ENCODE assay signal across 26 mouse cellular contexts in genomic region chr2:130406178-130406577, GRCm38 (mm10). TPM values are rescaled to one million over a fixed set of nuclear protein-coding genes. Genes with fewer than 3 reads are reported as not detected.
"Had no signal": no experiment of that assay in that cellular context is flagged by ENCODE, and none has a peak within 500 bp of the region (broad histone marks: within the 10 kb centered on the region; RNA-seq: fewer than 3 reads in every experiment).

TSS of gene Tmem239 (plus strand) at chr2:130406478.

- DNase-seq: lung, adult 2 months; lung, postnatal 10 days; lung, postnatal 4 days; midbrain, embryonic 14.5 days; retina, postnatal 1 day; right cerebral cortex, adult 18-20 months; right cerebral cortex, postnatal 25 days; right cerebral cortex, postnatal 4 days; spleen, adult 18-20 months; thymus, adult 18-20 months; thymus, postnatal 14 days; thymus, postnatal 36 days had no signal

- H3K4me3 ChIP-seq: midbrain, embryonic 10.5 days; midbrain, embryonic 12.5 days; myocyte; neural tube, embryonic 13.5 days; neural tube, embryonic 15.5 days had no signal

- H3K9me3 ChIP-seq: midbrain, embryonic 10.5 days; midbrain, embryonic 12.5 days; neural tube, embryonic 13.5 days; neural tube, embryonic 15.5 days had no signal

- H3K27ac ChIP-seq: midbrain, embryonic 10.5 days; midbrain, embryonic 12.5 days; neural tube, embryonic 13.5 days; neural tube, embryonic 15.5 days had no signal

- H3K9ac ChIP-seq: midbrain, embryonic 12.5 days; neural tube, embryonic 13.5 days; neural tube, embryonic 15.5 days had no signal

- H3K4me2 ChIP-seq: midbrain, embryonic 12.5 days; neural tube, embryonic 13.5 days; neural tube, embryonic 15.5 days had no signal

- H3K4me1 ChIP-seq: neural tube, embryonic 15.5 days had no signal

- H3K27me3 ChIP-seq: neural tube, embryonic 13.5 days; neural tube, embryonic 15.5 days had no signal

- ATAC-seq: midbrain, embryonic 16.5 days had no signal

- H3K36me3 ChIP-seq: midbrain, embryonic 10.5 days; midbrain, embryonic 12.5 days; neural tube, embryonic 13.5 days; neural tube, embryonic 15.5 days had no signal

RNA-seq across cellular contexts. Expression of gene Tmem239, which starts in this region (rescaled TPM):
- total RNA-seq: megakaryocyte, adult 5-6 weeks; megakaryocyte-erythroid progenitor cell, adult 5-6 weeks had no signal
- polyA plus RNA-seq: liver, embryonic 16.5 days; lung, adult 2 months; lung, embryonic 16.5 days; midbrain, embryonic 12.5 days; midbrain, embryonic 14.5 days; midbrain, embryonic 16.5 days; myocyte; neural tube, embryonic 15.5 days; small intestine, adult 2 months; stomach, embryonic 14.5 days; stomach, embryonic 16.5 days; thymus, postnatal 0 days had no signal
